Mouse (Mus musculus): ENCODE measurements at regions not wholly inside any gene's neighbourhood (a gene's known extent, or its start where the extent isn't known, plus 50 kb on each side); places are given as distances from the start of the nearest gene placed in this dataset.

GRCm38 (mm10) chr5:118477131-118478119 is 83.1 kb upstream of the Med13l start:
- H3K4me1 ChIP-seq (replicated peaks; ENCODE audit: control insufficient read depth, insufficient read depth, low read length), result peaks cover 52% of the 10 kb centered on the region

DNA sequence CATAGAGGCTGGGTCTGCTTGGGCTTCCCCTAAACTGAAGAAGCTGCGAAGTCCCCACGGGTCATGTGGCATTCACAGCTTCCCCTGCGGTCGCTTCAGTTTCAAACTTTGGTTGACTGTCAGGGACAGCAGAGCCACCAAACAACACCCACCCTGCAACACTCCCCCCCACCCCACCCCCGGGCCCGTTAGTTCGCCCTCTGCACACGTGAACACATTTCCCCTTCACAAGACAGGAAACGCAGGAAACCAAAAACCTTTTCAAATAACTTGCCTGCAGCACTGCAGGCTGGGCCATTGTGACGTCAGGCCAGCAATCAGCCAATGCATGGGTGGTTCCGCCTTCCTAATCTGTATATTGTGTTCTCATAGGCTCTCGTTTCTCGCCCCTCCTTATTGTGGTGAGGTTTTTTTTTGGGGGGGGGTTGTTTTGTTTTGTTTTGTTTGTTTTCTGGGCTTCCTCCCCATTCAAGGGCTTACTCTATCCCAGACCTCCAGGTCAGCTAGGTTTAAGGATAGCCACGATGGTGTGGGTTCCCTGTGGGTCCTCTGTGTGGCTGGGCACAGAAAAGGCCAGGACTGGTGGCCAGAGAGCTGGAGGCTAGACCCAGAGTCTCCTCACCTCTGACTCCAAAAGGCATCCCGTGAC is 82.2 kb upstream of the Med13l start:
- peak; percentile 68 for DNase-seq (ENCODE audit: low spot score)
- ATAC-seq (replicated peaks; ENCODE audit: low FRiP score), result peak; percentile 81

More at GRCm38 (mm10) chr5:118477131-118478119, 83.1 kb upstream of the Med13l start:
- Histone ChIP-seq H3K9ac (ENCODE audit: low read depth, low read length) (peak overlapping the region; percentile 66), H3K9me3 (ENCODE audit: control insufficient read depth, low read length) (no peaks in the 10 kb centered on the region), H3K27ac (ENCODE audit: low read depth, low read length) (peak overlapping the region; percentile 85; the same call in 1 of the 2 replicates), H3K27me3 (replicated peaks; ENCODE audit: control insufficient read depth, insufficient read depth, low read length) (no peaks in the 10 kb centered on the region), H3K4me3 (ENCODE audit: low read depth, low read length) (peak overlapping the region; percentile 45), H3K36me3 (ENCODE audit: control insufficient read depth, insufficient read depth, low read length) (no peaks in the 10 kb centered on the region), H3K4me2 (peak overlapping the region; percentile 77)
- DNase-seq (ENCODE audit: low spot score), result no peak
- WGBS, result 47% methylated on average over 19 of the region's 19 CpGs
- no peak for ATAC-seq (replicated peaks; ENCODE audit: low FRiP score)

GRCm38 (mm10) chr5:118480000-118480399 is 80.5 kb upstream of the Med13l start:
- Histone ChIP-seq H3K9me3 (ENCODE audit: control insufficient read depth, low read length) (no peaks in the 10 kb centered on the region), H3K27me3 (replicated peaks; ENCODE audit: control insufficient read depth, insufficient read depth, low read length) (no peaks in the 10 kb centered on the region), H3K4me2 (peak overlapping the region; percentile 36), H3K36me3 (ENCODE audit: control insufficient read depth, insufficient read depth, low read length) (no peaks in the 10 kb centered on the region), H3K9ac (ENCODE audit: low read depth, low read length) (peak overlapping the region; percentile 52), H3K4me1 (replicated peaks; ENCODE audit: control insufficient read depth, insufficient read depth, low read length) (peaks cover 73% of the 10 kb centered on the region), H3K4me3 (ENCODE audit: low read depth, low read length) (no peak overlapping the region), H3K27ac (ENCODE audit: low read depth, low read length) (peak overlapping the region; percentile 88)
- 39% methylated on average over 5 of the region's 5 CpGs for WGBS
- no peak for DNase-seq (ENCODE audit: low spot score)
- ATAC-seq (replicated peaks; ENCODE audit: low FRiP score), result peak; percentile 71

More for the DNA sequence above, 82.2 kb upstream of the Med13l start:
- Histone ChIP-seq H3K9ac (ENCODE audit: low read depth, low read length) (peak overlapping the region; percentile 66), H3K36me3 (ENCODE audit: control insufficient read depth, insufficient read depth, low read length) (no peaks in the 10 kb centered on the region), H3K4me2 (peak overlapping the region; percentile 77), H3K4me3 (ENCODE audit: low read depth, low read length) (peak overlapping the region; percentile 45), H3K9me3 (ENCODE audit: control insufficient read depth, low read length) (no peaks in the 10 kb centered on the region), H3K27ac (ENCODE audit: low read depth, low read length) (peak overlapping the region; percentile 85), H3K4me1 (replicated peaks; ENCODE audit: control insufficient read depth, insufficient read depth, low read length) (peaks cover 61% of the 10 kb centered on the region), H3K27me3 (replicated peaks; ENCODE audit: control insufficient read depth, insufficient read depth, low read length) (no peaks in the 10 kb centered on the region)
- WGBS, result 4% methylated on average over 15 of the region's 15 CpGs

- no peak for DNase-seq (ENCODE audit: low spot score)
- Histone ChIP-seq H3K4me2 (peak overlapping the region; percentile 46), H3K9me3 (ENCODE audit: control insufficient read depth, low read length) (no peaks in the 10 kb centered on the region), H3K27ac (ENCODE audit: low read depth, low read length) (peak overlapping the region; percentile 88), H3K4me1 (replicated peaks; ENCODE audit: control insufficient read depth, insufficient read depth, low read length) (peaks cover 75% of the 10 kb centered on the region), H3K4me3 (ENCODE audit: low read depth, low read length) (no peak overlapping the region), H3K9ac (ENCODE audit: low read depth, low read length) (peak overlapping the region; percentile 52), H3K27me3 (replicated peaks; ENCODE audit: control insufficient read depth, insufficient read depth, low read length) (no peaks in the 10 kb centered on the region), H3K36me3 (ENCODE audit: control insufficient read depth, insufficient read depth, low read length) (no peaks in the 10 kb centered on the region)
- ATAC-seq (replicated peaks; ENCODE audit: low FRiP score), result no peak; the same call in 1 of the 2 replicates
- 61% methylated on average over 10 of the region's 10 CpGs for WGBS
These were observed 79.3 kb upstream of the Med13l start for GRCm38 (mm10) chr5:118480965-118481793.

- no peaks in the 10 kb centered on the region for H3K36me3 ChIP-seq (ENCODE audit: control insufficient read depth, insufficient read depth, low read length)
- peak overlapping the region; percentile 88; the same call in 1 of the 2 replicates for H3K27ac ChIP-seq (ENCODE audit: low read depth, low read length)
- H3K4me3 ChIP-seq (ENCODE audit: low read depth, low read length), result no peak overlapping the region
- no peaks in the 10 kb centered on the region for H3K27me3 ChIP-seq (replicated peaks; ENCODE audit: control insufficient read depth, insufficient read depth, low read length)
- no peaks in the 10 kb centered on the region for H3K9me3 ChIP-seq (ENCODE audit: control insufficient read depth, low read length)
- DNase-seq (ENCODE audit: low spot score) (no peak), ATAC-seq (replicated peaks; ENCODE audit: low FRiP score) (no peak)
- peaks cover 73% of the 10 kb centered on the region for H3K4me1 ChIP-seq (replicated peaks; ENCODE audit: control insufficient read depth, insufficient read depth, low read length)
- H3K4me2 ChIP-seq, result peak overlapping the region; percentile 46
- no peak overlapping the region for H3K9ac ChIP-seq (ENCODE audit: low read depth, low read length)
These were observed 78.8 kb upstream of the Med13l start for GRCm38 (mm10) chr5:118481794-118482049.

DNA sequence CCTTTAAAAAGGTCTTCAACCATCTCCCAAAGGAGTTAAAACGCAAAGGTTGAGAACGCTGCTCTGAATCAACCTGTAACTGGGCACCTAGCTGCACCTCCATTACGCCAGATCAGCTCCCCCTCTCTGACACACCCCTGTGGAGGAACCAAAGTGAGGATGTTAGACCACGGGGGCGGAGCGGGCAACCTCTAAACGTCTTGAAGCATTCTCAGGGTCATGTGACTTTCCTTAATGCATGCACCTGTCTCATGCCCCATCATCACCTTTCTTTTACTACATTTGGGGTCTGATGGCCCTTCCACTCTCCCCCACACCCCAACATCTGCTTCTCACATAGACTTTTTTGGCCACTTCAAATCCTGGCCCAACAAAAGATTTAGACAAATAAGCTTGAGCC is 77.9 kb upstream of the Med13l start:
- Histone ChIP-seq H3K27me3 (replicated peaks; ENCODE audit: control insufficient read depth, insufficient read depth, low read length) (no peaks in the 10 kb centered on the region), H3K4me1 (replicated peaks; ENCODE audit: control insufficient read depth, insufficient read depth, low read length) (peaks cover 69% of the 10 kb centered on the region), H3K4me2 (peak overlapping the region; percentile 72), H3K9me3 (ENCODE audit: control insufficient read depth, low read length) (no peaks in the 10 kb centered on the region), H3K9ac (ENCODE audit: low read depth, low read length) (peak overlapping the region; percentile 66), H3K27ac (ENCODE audit: low read depth, low read length) (peak overlapping the region; percentile 89), H3K4me3 (ENCODE audit: low read depth, low read length) (peak overlapping the region; percentile 34; the same call in 1 of the 2 replicates), H3K36me3 (ENCODE audit: control insufficient read depth, insufficient read depth, low read length) (no peaks in the 10 kb centered on the region)
- ATAC-seq (replicated peaks; ENCODE audit: low FRiP score) (no peak), DNase-seq (ENCODE audit: low spot score) (no peak)
- 26% methylated on average over 7 of the region's 7 CpGs for WGBS

DNA sequence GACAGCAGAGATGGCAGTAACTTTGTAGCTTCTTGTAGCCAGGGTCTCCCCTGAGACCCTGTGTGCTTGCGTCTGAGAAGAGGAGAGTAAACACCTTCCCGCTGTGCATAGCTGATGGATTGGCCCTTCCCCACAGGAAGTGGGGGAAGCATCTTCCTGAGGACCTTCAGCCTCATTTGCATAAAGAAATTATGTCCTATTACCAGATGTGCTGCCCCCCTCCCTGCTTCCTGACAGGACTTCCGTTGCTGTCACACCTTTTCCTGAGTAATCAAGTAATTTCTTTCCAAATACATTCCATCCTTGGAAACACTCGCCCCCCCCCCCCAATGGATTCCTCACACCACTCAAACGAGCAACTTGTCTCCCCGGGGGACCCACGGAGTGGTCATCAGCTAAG is 77.5 kb upstream of the Med13l start:
- peak overlapping the region; percentile 72 for H3K4me2 ChIP-seq
- peak overlapping the region; percentile 34 for H3K4me3 ChIP-seq (ENCODE audit: low read depth, low read length)
- DNase-seq (ENCODE audit: low spot score) (no peak), ATAC-seq (replicated peaks; ENCODE audit: low FRiP score) (no peak)
- peaks cover 67% of the 10 kb centered on the region for H3K4me1 ChIP-seq (replicated peaks; ENCODE audit: control insufficient read depth, insufficient read depth, low read length)
- WGBS, result 7% methylated on average over 7 of the region's 7 CpGs
- H3K27ac ChIP-seq (ENCODE audit: low read depth, low read length), result peak overlapping the region; percentile 89
- H3K27me3 ChIP-seq (replicated peaks; ENCODE audit: control insufficient read depth, insufficient read depth, low read length), result no peaks in the 10 kb centered on the region
- H3K36me3 ChIP-seq (ENCODE audit: control insufficient read depth, insufficient read depth, low read length), result no peaks in the 10 kb centered on the region
- no peaks in the 10 kb centered on the region for H3K9me3 ChIP-seq (ENCODE audit: control insufficient read depth, low read length)
- H3K9ac ChIP-seq (ENCODE audit: low read depth, low read length), result peak overlapping the region; percentile 66

DNA sequence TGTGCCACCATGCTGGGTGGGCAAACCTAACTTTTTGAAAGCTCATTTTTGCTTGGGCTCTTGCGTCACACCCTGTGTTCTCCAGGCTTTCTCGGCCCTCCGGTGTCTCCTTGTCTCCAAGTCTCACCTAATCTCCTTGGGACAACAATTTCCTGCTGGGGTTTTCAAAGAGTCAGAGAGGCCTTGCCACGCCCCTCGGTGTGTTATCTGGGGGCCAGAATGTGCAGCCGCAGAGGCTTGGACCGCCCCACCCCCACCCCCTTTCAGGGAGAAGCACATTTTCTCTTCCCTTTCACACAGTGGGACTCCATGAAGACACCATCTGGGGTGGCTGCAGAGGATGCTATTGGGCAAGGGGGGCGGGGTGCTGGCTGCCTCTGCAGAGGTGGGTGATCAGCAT is 76.9 kb upstream of the Med13l start:
- DNase-seq (ENCODE audit: low spot score) (peak; percentile 85), ATAC-seq (replicated peaks; ENCODE audit: low FRiP score) (peak; percentile 82)
- peak overlapping the region; percentile 89 for H3K27ac ChIP-seq (ENCODE audit: low read depth, low read length)
- peak overlapping the region; percentile 72 for H3K4me2 ChIP-seq
- H3K36me3 ChIP-seq (ENCODE audit: control insufficient read depth, insufficient read depth, low read length), result no peaks in the 10 kb centered on the region
- H3K9ac ChIP-seq (ENCODE audit: low read depth, low read length), result peak overlapping the region; percentile 66
- peaks cover 67% of the 10 kb centered on the region for H3K4me1 ChIP-seq (replicated peaks; ENCODE audit: control insufficient read depth, insufficient read depth, low read length)
- no peaks in the 10 kb centered on the region for H3K27me3 ChIP-seq (replicated peaks; ENCODE audit: control insufficient read depth, insufficient read depth, low read length)
- H3K9me3 ChIP-seq (ENCODE audit: control insufficient read depth, low read length), result no peaks in the 10 kb centered on the region
- H3K4me3 ChIP-seq (ENCODE audit: low read depth, low read length), result peak overlapping the region; percentile 34
- WGBS, result 8% methylated on average over 8 of the region's 8 CpGs
